Mouse (Mus musculus): ENCODE measurements around the gene Cacnb4.

GRCm38 (mm10) chr2:52676023-52676912 is at the start of gene Cacnb4:
- TF ChIP-seq CTCF (IDR thresholded peaks at IDR 0.05; ENCODE audit: control insufficient read depth, insufficient read depth, insufficient replicate concordance, low read depth, low read length) (no peak), POLR2A (IDR thresholded peaks at IDR 0.05; ENCODE audit: control insufficient read depth, low read depth, low read length) (no peak)
